Mouse (Mus musculus): Measurements from ENCODE around the gene Abcb10. TPM values are rescaled to one million over a fixed set of nuclear protein-coding genes. Genes with fewer than 3 reads are reported as not detected.

Gene Abcb10
- polyA plus RNA-seq, 1 experiment from 2014 or later, result 133 TPM

GRCm38 (mm10) chr8:123953686-123954085 is 29.2 kb downstream of the Abcb10 start:
- Histone ChIP-seq H3K4me1 (replicated peaks) (peaks cover 38% of the 10 kb centered on the region), H3K9me3 (replicated peaks) (no peaks in the 10 kb centered on the region), H3K27ac (no peak overlapping the region), H3K9ac (no peak overlapping the region), H3K27me3 (no peaks in the 10 kb centered on the region), H3K36me3 (peaks cover 88% of the 10 kb centered on the region), H3K4me2 (0 out of 2 replicates have a peak overlapping the region, but pooled peaks have one; percentile 6), H3K4me3 (replicated peaks) (no peak overlapping the region)
- DNase-seq (no peak), ATAC-seq (ENCODE audit: low read depth) (no peak)
- 94% methylated on average over 8 of the region's 8 CpGs for WGBS (ENCODE audit: insufficient replicate concordance)

- DNase-seq (peak; percentile 69), ATAC-seq (ENCODE audit: low read depth) (0 out of 2 replicates have a peak, but pooled peaks have one; percentile 10)
- Histone ChIP-seq H3K9me3 (replicated peaks) (no peaks in the 10 kb centered on the region), H3K27ac (peak overlapping the region; percentile 87), H3K27me3 (no peaks in the 10 kb centered on the region), H3K4me1 (replicated peaks) (peaks cover 40% of the 10 kb centered on the region), H3K4me3 (replicated peaks) (peak overlapping the region; percentile 93), H3K36me3 (peaks cover 80% of the 10 kb centered on the region), H3K9ac (peak overlapping the region; percentile 89), H3K4me2 (peak overlapping the region; percentile 82)
- 31% methylated on average over 10 of the region's 10 CpGs for WGBS (ENCODE audit: insufficient replicate concordance)
These were observed 32.7 kb downstream of the Abcb10 start for GRCm38 (mm10) chr8:123950077-123950802.

- Histone ChIP-seq H3K4me2 (peak overlapping the region; percentile 82), H3K36me3 (peaks cover 80% of the 10 kb centered on the region), H3K4me3 (replicated peaks) (peak overlapping the region; percentile 93), H3K27me3 (no peaks in the 10 kb centered on the region), H3K27ac (peak overlapping the region; percentile 87), H3K4me1 (replicated peaks) (peaks cover 40% of the 10 kb centered on the region), H3K9me3 (replicated peaks) (no peaks in the 10 kb centered on the region), H3K9ac (peak overlapping the region; percentile 89)
- peak; percentile 63 for ATAC-seq (ENCODE audit: low read depth)
- no peak for DNase-seq
- 3% methylated on average over 10 of the region's 10 CpGs for WGBS (ENCODE audit: insufficient replicate concordance)
These were observed 33.3 kb downstream of the Abcb10 start for GRCm38 (mm10) chr8:123949686-123949986.

- under 1% methylated on average over 77 of the region's 77 CpGs for WGBS (ENCODE audit: insufficient replicate concordance)
- H3K36me3 ChIP-seq, result peaks cover 78% of the 10 kb centered on the region
These were observed 33.8 kb downstream of the Abcb10 start, which contains the start of gene Nup133 for GRCm38 (mm10) chr8:123948942-123949685. Gene Nup133 (minus strand): TSS chr8:123949265.

GRCm38 (mm10) chr8:123929026-123929425 is 53.9 kb downstream of the Abcb10 start:
- no peak overlapping the region for H3K9ac ChIP-seq
- ATAC-seq (ENCODE audit: low read depth) (no peak), DNase-seq (no peak)
- WGBS (ENCODE audit: insufficient replicate concordance), result 88% methylated on average over 7 of the region's 7 CpGs
- H3K27ac ChIP-seq, result no peak overlapping the region
- H3K4me3 ChIP-seq (replicated peaks), result no peak overlapping the region
- H3K27me3 ChIP-seq, result no peaks in the 10 kb centered on the region
- no peaks in the 10 kb centered on the region for H3K9me3 ChIP-seq (replicated peaks)
- no peak overlapping the region for H3K4me2 ChIP-seq
- peaks cover 92% of the 10 kb centered on the region for H3K36me3 ChIP-seq
- H3K4me1 ChIP-seq (replicated peaks), result no peaks in the 10 kb centered on the region

More at GRCm38 (mm10) chr8:123948942-123949685, 33.8 kb downstream of the Abcb10 start, which contains the start of gene Nup133:
- Histone ChIP-seq H3K4me2 (peak within 1 kb of the TSS; percentile 82), H3K27ac (peak within 1 kb of the TSS; percentile 87), H3K9me3 (replicated peaks) (no peaks in the 10 kb centered on the region), H3K4me3 (replicated peaks) (peak within 1 kb of the TSS; percentile 93), H3K9ac (peak within 1 kb of the TSS; percentile 89), H3K4me1 (replicated peaks) (peaks cover 39% of the 10 kb centered on the region), H3K27me3 (no peaks in the 10 kb centered on the region)
- peak; percentile 81 for ATAC-seq (ENCODE audit: low read depth)
- DNase-seq, result peak; percentile 93

- H3K4me3 ChIP-seq (replicated peaks), result no peak overlapping the region
- no peak overlapping the region for H3K27ac ChIP-seq
- no peak overlapping the region for H3K9ac ChIP-seq
- H3K27me3 ChIP-seq, result no peaks in the 10 kb centered on the region
- WGBS (ENCODE audit: insufficient replicate concordance), result 77% methylated on average over 3 of the region's 3 CpGs
- ATAC-seq (ENCODE audit: low read depth) (no peak), DNase-seq (no peak)
- H3K4me2 ChIP-seq, result no peak overlapping the region
- H3K9me3 ChIP-seq (replicated peaks), result no peaks in the 10 kb centered on the region
- H3K4me1 ChIP-seq (replicated peaks), result no peaks in the 10 kb centered on the region
- H3K36me3 ChIP-seq, result peaks cover 93% of the 10 kb centered on the region
These were observed 57.3 kb downstream of the Abcb10 start for GRCm38 (mm10) chr8:123925671-123926070.

GRCm38 (mm10) chr8:123924719-123925118 is 58.2 kb downstream of the Abcb10 start:
- no peak overlapping the region for H3K4me2 ChIP-seq
- 13% methylated on average over 2 of the region's 2 CpGs for WGBS (ENCODE audit: insufficient replicate concordance)
- H3K36me3 ChIP-seq, result peaks cover 93% of the 10 kb centered on the region
- ATAC-seq (ENCODE audit: low read depth), result peak; percentile 72
- H3K4me3 ChIP-seq (replicated peaks), result no peak overlapping the region
- no peaks in the 10 kb centered on the region for H3K9me3 ChIP-seq (replicated peaks)
- H3K27me3 ChIP-seq, result no peaks in the 10 kb centered on the region
- no peaks in the 10 kb centered on the region for H3K4me1 ChIP-seq (replicated peaks)
- no peak overlapping the region for H3K27ac ChIP-seq
- peak; percentile 69 for DNase-seq
- no peak overlapping the region for H3K9ac ChIP-seq

- WGBS (ENCODE audit: insufficient replicate concordance), result 92% methylated on average over 3 of the region's 3 CpGs
- no peak overlapping the region for H3K9ac ChIP-seq
- no peak overlapping the region for H3K4me2 ChIP-seq
- H3K4me1 ChIP-seq (replicated peaks), result no peaks in the 10 kb centered on the region
- no peak overlapping the region for H3K27ac ChIP-seq
- no peak overlapping the region for H3K4me3 ChIP-seq (replicated peaks)
- H3K27me3 ChIP-seq, result no peaks in the 10 kb centered on the region
- DNase-seq (no peak), ATAC-seq (ENCODE audit: low read depth) (no peak)
- no peaks in the 10 kb centered on the region for H3K9me3 ChIP-seq (replicated peaks)
- H3K36me3 ChIP-seq, result peaks cover 99% of the 10 kb centered on the region
These were observed 68.3 kb downstream of the Abcb10 start for GRCm38 (mm10) chr8:123914635-123915034.

GRCm38 (mm10) chr8:123912265-123912664 is 70.7 kb downstream of the Abcb10 start:
- H3K4me3 ChIP-seq (replicated peaks), result no peak overlapping the region
- H3K9ac ChIP-seq, result no peak overlapping the region
- no peak overlapping the region for H3K4me2 ChIP-seq
- no peaks in the 10 kb centered on the region for H3K9me3 ChIP-seq (replicated peaks)
- 86% methylated on average over 4 of the region's 4 CpGs for WGBS (ENCODE audit: insufficient replicate concordance)
- no peak for DNase-seq
- no peaks in the 10 kb centered on the region for H3K4me1 ChIP-seq (replicated peaks)
- ATAC-seq (ENCODE audit: low read depth), result no peak
- H3K36me3 ChIP-seq, result peaks cover 99% of the 10 kb centered on the region
- no peaks in the 10 kb centered on the region for H3K27me3 ChIP-seq
- H3K27ac ChIP-seq, result no peak overlapping the region

- Histone ChIP-seq H3K9me3 (replicated peaks) (no peaks in the 10 kb centered on the region), H3K27me3 (no peaks in the 10 kb centered on the region), H3K36me3 (peaks cover 95% of the 10 kb centered on the region), H3K9ac (no peak overlapping the region), H3K27ac (no peak overlapping the region), H3K4me3 (replicated peaks) (no peak overlapping the region), H3K4me1 (replicated peaks) (no peaks in the 10 kb centered on the region), H3K4me2 (no peak overlapping the region)
- DNase-seq, result no peak
- 91% methylated on average over 6 of the region's 6 CpGs for WGBS (ENCODE audit: insufficient replicate concordance)
- ATAC-seq (ENCODE audit: low read depth), result no peak
These were observed 75.3 kb downstream of the Abcb10 start for GRCm38 (mm10) chr8:123907604-123908003.

- 77% methylated on average over 7 of the region's 7 CpGs for WGBS (ENCODE audit: insufficient replicate concordance)
- no peak overlapping the region for H3K9ac ChIP-seq
- no peak overlapping the region for H3K27ac ChIP-seq
- no peaks in the 10 kb centered on the region for H3K9me3 ChIP-seq (replicated peaks)
- H3K27me3 ChIP-seq, result no peaks in the 10 kb centered on the region
- H3K4me2 ChIP-seq, result no peak overlapping the region
- ATAC-seq (ENCODE audit: low read depth) (no peak), DNase-seq (no peak)
- no peak overlapping the region for H3K4me3 ChIP-seq (replicated peaks)
- peaks cover 88% of the 10 kb centered on the region for H3K36me3 ChIP-seq
- no peaks in the 10 kb centered on the region for H3K4me1 ChIP-seq (replicated peaks)
These were observed 80.3 kb downstream of the Abcb10 start for GRCm38 (mm10) chr8:123902653-123903052.
